Mouse (Mus musculus) heart, postnatal 0 days (tissue): Measurements from ENCODE around the gene Mettl18. TPM values are rescaled to one million over a fixed set of nuclear protein-coding genes. Genes with fewer than 3 reads are reported as not detected.
A peak's percentile ranks its signal among the peaks of the same experiment; 100 is the strongest.

Experiments
- ATAC-seq: fragments of 200-750 bp; cut with Nextera tagmentation; 2 replicates; pipeline ENCODE4 v1.8.0; 2017; ENCODE audit warnings: low read depth, moderate number of reproducible peaks, moderate library complexity; ENCODE audit not compliant: insufficient read depth
- DNase-seq: peaks from one replicate; pipeline ENCODE4 v3.0.0-alpha.2; 2016; ENCODE audit warnings: low spot score
- H3K27ac ChIP-seq: fragments of 300-500 bp; sonication (generic); 2 replicates; pipeline ENCODE4 v1.5.1; 2014; ENCODE audit warnings: low read depth, mild to moderate bottlenecking
- H3K27me3 ChIP-seq: fragments of 300-500 bp; sonication (generic); 2 replicates; pipeline ENCODE4 v1.6.1; 2014; ENCODE audit warnings: low read length, mixed read lengths; ENCODE audit not compliant: control insufficient read depth, insufficient read depth
- H3K36me3 ChIP-seq: fragments of 300-500 bp; sonication (generic); replicated peaks from 2 replicates; pipeline ENCODE4 v1.6.1; 2014; ENCODE audit warnings: low read length, mixed read lengths; ENCODE audit not compliant: control insufficient read depth, insufficient read depth
- H3K4me1 ChIP-seq: fragments of 300-500 bp; sonication (generic); 2 replicates; pipeline ENCODE4 v1.6.1; 2014; ENCODE audit warnings: antibody characterized with exemption; ENCODE audit not compliant: control insufficient read depth, insufficient read depth
- H3K4me2 ChIP-seq: fragments of 300-500 bp; sonication (generic); 2 replicates; pipeline ENCODE4 v1.6.1; 2014; ENCODE audit warnings: low read depth, mild to moderate bottlenecking, low read length, moderate library complexity
- H3K4me3 ChIP-seq: fragments of 300-500 bp; sonication (generic); 2 replicates; pipeline ENCODE4 v1.5.1; 2014; ENCODE audit warnings: low read depth, low read length
- H3K9ac ChIP-seq: fragments of 300-500 bp; sonication (generic); replicated peaks from 2 replicates; pipeline ENCODE4 v1.6.1; 2014; ENCODE audit warnings: low read depth, low read length, mixed read lengths
- H3K9me3 ChIP-seq: fragments of 300-500 bp; sonication (generic); replicated peaks from 2 replicates; pipeline ENCODE4 v1.6.1; 2016; ENCODE audit warnings: low read length; ENCODE audit not compliant: control insufficient read depth
- CTCF ChIP-seq: IDR thresholded peaks from 2 replicates; pipeline ENCODE4 v1.5.1; 2016; ENCODE audit warnings: antibody characterized with exemption, control low read depth, low read depth
- EP300 ChIP-seq: IDR thresholded peaks from 2 replicates; pipeline ENCODE4 v1.6.1; 2016; ENCODE audit warnings: antibody characterized with exemption, low read depth
- WGBS: fragments of 180-500 bp; shearing (Covaris S2); extraction: QIAGEN DNeasy Blood & Tissue Kit; methylation state at CpG from one replicate; pipeline ENCODE4 v1.1.7; 2014; 5-methylcytosine and 5-hydroxymethylcytosine counted together
- polyA plus RNA-seq: library from polyadenylated mRNA; unstranded; fragments of >200 nt; fragmentation: Nextera tagmentation; extraction: Ambion mirVana; gene quantifications from 2 replicates; pipeline ENCODE4 v1.2.1, GENCODE M21; 2015
- total RNA-seq: library from RNA; depleted of rRNA; stranded (reverse); fragments of >200 nt; gene quantifications from 2 replicates; pipeline ENCODE4 v1.2.3, GENCODE M21; 2014; ENCODE audit warnings: low replicate concordance

Mettl18 gene
- total and polyA plus RNA-seq, 2 experiments from 2014 or later: 3.5 to 6.5 TPM

DNA sequence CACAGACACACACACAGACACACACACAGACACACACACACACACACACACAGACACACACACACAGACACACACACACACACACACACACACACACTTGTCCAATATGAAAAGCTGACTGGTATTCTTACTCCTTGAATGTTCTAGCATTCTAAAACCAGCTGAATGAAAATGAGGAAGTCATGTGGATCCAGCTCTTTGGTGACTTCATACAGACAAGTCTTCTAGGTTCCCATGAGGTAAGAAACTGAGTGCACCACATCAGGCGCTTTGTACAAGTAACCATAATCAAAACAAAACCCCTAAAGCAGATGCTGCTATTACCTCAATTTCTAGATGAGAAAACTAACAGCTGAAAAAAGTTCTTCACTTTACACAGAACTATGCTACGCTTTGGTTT, 19.6 kb upstream of the Mettl18 start:
- Histone ChIP-seq H3K27ac (no peak overlapping the region), H3K36me3 (peaks cover 4% of the 10 kb centered on the region; the same call in 1 of the 2 replicates), H3K4me3 (no peak overlapping the region), H3K9me3 (no peaks in the 10 kb centered on the region), H3K4me2 (no peak overlapping the region), H3K4me1 (no peaks in the 10 kb centered on the region), H3K27me3 (no peaks in the 10 kb centered on the region), H3K9ac (no peak overlapping the region)
- 99% methylated on average over 2 of the region's 2 CpGs for WGBS
- TF ChIP-seq EP300 (no peak), CTCF (no peak)
- DNase-seq (no peak), ATAC-seq (no peak)

DNA sequence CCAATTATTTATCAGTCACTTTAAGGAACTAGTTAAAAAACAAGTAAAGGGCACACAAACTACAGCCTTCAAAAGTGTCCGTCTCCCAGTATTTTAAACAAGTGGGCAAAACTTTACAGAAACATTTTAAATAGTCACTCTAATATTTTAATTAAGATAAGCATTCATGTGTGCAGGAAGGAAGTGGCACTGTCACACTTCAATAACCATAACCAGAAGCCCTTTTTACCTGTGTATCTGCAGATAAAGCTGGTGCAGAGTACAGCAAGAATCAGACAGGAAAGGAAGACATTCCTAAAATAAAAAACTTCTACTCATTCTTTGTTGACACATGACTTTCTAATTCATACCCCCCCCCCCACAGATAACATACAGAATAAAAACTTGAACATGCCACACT, 18.2 kb upstream of the Mettl18 start:
- DNase-seq (no peak), ATAC-seq (no peak)
- Histone ChIP-seq H3K27ac (no peak overlapping the region), H3K36me3 (peaks cover 5% of the 10 kb centered on the region; the same call in 1 of the 2 replicates), H3K27me3 (no peaks in the 10 kb centered on the region), H3K9ac (no peak overlapping the region), H3K4me3 (no peak overlapping the region), H3K4me1 (no peaks in the 10 kb centered on the region), H3K9me3 (no peaks in the 10 kb centered on the region), H3K4me2 (no peak overlapping the region)
- TF ChIP-seq CTCF (no peak), EP300 (no peak)
- WGBS: 75% methylated on average over 1 of the region's 1 CpGs

DNA sequence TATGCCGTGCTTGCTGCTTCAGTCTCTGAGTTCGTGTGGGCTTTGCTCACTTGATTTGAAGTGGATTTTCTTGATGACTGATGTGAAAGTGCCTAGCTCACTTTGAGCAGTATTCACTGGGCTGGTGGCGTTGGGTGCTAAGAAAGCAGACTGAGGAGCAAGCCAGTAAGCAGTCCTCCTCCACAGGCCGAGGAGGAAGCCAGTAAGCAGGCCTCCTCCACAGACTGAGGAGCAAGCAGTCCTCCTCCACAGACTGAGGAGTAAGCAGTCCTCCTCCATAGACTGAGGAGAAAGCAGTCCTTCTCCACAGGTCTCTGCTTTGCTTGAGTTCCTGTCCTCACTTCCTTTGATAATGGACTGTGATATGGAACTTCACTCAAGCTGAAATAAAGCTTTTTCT, 2.3 kb upstream of the Mettl18 start:
- Histone ChIP-seq H3K36me3 (no peaks in the 10 kb centered on the region; the same call in 1 of the 2 replicates), H3K27ac (no peak overlapping the region), H3K4me1 (0 out of 2 replicates have a peak, but pooled peaks cover 3% of the 10 kb centered on the region), H3K4me2 (no peak overlapping the region), H3K9me3 (no peaks in the 10 kb centered on the region), H3K27me3 (no peaks in the 10 kb centered on the region), H3K4me3 (no peak overlapping the region), H3K9ac (no peak overlapping the region)
- no peak for DNase-seq
- WGBS: 71% methylated on average over 4 of the region's 4 CpGs
- TF ChIP-seq EP300 (no peak), CTCF (no peak)
- no peak for ATAC-seq

DNA sequence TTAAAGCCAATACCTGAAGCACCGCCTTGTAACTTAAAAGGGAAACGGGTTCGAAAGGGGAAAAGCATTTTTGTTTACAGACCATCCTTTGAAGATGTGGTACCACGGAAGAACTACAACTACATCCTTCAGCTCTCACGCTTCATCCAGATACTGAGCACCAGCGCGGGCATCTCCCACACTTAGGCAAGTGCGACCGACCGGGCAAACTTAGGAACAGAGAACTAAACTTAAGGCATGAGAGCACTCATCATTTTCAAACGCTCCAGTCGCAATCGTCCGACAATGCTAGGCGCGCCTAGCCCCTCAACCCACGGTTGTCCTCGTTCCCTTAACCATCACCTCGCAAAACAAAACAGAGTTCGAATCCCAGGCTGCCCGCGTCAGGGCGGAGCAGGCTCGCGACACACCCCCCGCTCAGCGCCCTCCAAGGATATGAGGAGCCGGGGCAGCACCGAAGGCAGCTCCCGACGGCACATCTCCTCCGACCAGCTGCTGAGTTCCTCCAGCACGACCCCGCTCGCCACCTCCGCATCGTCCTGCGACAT, 442 bp upstream of the Mettl18 start:
- no peak overlapping the region for H3K27ac ChIP-seq
- H3K9ac ChIP-seq: peak overlapping the region; percentile 66
- H3K9me3 ChIP-seq: no peaks in the 10 kb centered on the region
- no peak for TF ChIP-seq CTCF
- TF ChIP-seq EP300: no peak
- H3K36me3 ChIP-seq: no peaks in the 10 kb centered on the region
- ATAC-seq (peak; percentile 57), DNase-seq (no peak)
- WGBS: 1% methylated on average over 38 of the region's 38 CpGs
- 0 out of 2 replicates have a peak, but pooled peaks cover 3% of the 10 kb centered on the region for H3K4me1 ChIP-seq
- H3K4me2 ChIP-seq: peak overlapping the region; percentile 70
- H3K4me3 ChIP-seq: peak overlapping the region; percentile 75
- no peaks in the 10 kb centered on the region for H3K27me3 ChIP-seq

DNA sequence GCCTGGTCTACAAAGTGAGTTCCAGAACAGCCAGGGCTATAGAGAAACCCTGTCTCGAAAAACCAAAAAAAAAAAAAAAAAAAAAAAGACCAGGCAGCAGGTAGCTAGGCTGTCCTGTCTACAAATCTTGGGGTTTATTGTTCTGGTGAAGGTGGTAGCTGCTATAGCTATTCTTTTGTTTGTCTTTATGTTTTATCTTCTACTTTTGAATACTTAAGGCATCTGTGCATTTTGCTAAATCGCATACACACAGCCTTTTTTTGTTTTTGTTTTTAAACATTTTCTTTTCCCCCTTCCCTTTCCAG, 872 bp downstream of the Mettl18 start:
- Histone ChIP-seq H3K27ac (no peak overlapping the region), H3K4me3 (peak overlapping the region; percentile 75), H3K9me3 (no peaks in the 10 kb centered on the region), H3K27me3 (no peaks in the 10 kb centered on the region), H3K4me2 (peak overlapping the region; percentile 70), H3K36me3 (no peaks in the 10 kb centered on the region), H3K4me1 (0 out of 2 replicates have a peak, but pooled peaks cover 3% of the 10 kb centered on the region), H3K9ac (no peak overlapping the region)
- ATAC-seq (no peak), DNase-seq (no peak)
- 62% methylated on average over 2 of the region's 2 CpGs for WGBS
- no peak for TF ChIP-seq CTCF

DNA sequence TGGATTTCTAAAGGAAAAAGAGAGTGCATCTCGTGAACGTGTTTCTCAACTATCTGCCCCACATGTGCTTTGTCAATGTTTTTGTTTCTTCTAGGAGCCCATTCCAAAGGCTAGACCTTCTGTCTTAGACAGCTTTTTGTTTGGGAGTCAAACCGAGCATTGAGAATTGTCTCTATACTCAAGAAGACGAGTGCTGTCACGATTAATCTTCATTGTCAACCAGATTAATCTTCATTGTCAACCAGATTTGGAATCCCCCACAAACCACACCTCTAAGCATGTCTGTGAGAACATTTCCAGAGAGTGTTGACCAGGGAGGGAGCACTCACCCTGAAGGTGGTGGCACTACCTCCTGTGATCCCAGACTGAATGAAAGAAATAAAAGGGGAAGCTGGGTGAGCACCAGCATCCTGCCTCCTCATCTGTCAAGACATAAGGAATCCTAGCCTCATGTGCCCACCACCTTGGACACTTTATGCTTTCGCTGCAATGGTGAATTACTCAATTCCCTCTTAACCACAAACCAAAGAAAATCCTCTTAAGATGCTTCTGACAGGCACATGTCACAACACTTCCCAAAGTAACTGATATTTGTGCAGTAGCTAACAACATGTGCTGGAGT, 7.3 kb downstream of the Mettl18 start:
- DNase-seq (no peak), ATAC-seq (no peak)
- H3K27ac ChIP-seq: no peak overlapping the region
- H3K9ac ChIP-seq: no peak overlapping the region
- H3K4me2 ChIP-seq: no peak overlapping the region
- no peaks in the 10 kb centered on the region; the same call in 1 of the 2 replicates for H3K4me1 ChIP-seq
- TF ChIP-seq CTCF (no peak), EP300 (no peak)
- H3K9me3 ChIP-seq: no peaks in the 10 kb centered on the region
- WGBS: 62% methylated on average over 6 of the region's 6 CpGs
- no peaks in the 10 kb centered on the region for H3K27me3 ChIP-seq
- H3K4me3 ChIP-seq: no peak overlapping the region
- H3K36me3 ChIP-seq: no peaks in the 10 kb centered on the region
